Mouse (Mus musculus) heart, postnatal 0 days (tissue): ENCODE results near the gene Map4k4. TPM values are rescaled to one million over a fixed set of nuclear protein-coding genes. Genes with fewer than 3 reads are reported as not detected.

Experiments used
- ATAC-seq: fragments of 200-750 bp; cut with Nextera tagmentation; 2 replicates; pipeline ENCODE4 v1.8.0; 2017; ENCODE audit warnings: low read depth, moderate number of reproducible peaks, moderate library complexity; ENCODE audit not compliant: insufficient read depth
- DNase-seq: peaks from one replicate; pipeline ENCODE4 v3.0.0-alpha.2; 2016; ENCODE audit warnings: low spot score
- H3K27ac ChIP-seq: fragments of 300-500 bp; sonication (generic); 2 replicates; pipeline ENCODE4 v1.5.1; 2014; ENCODE audit warnings: low read depth, mild to moderate bottlenecking
- H3K27me3 ChIP-seq: fragments of 300-500 bp; sonication (generic); 2 replicates; pipeline ENCODE4 v1.6.1; 2014; ENCODE audit warnings: low read length, mixed read lengths; ENCODE audit not compliant: control insufficient read depth, insufficient read depth
- H3K36me3 ChIP-seq: fragments of 300-500 bp; sonication (generic); replicated peaks from 2 replicates; pipeline ENCODE4 v1.6.1; 2014; ENCODE audit warnings: low read length, mixed read lengths; ENCODE audit not compliant: control insufficient read depth, insufficient read depth
- H3K4me1 ChIP-seq: fragments of 300-500 bp; sonication (generic); 2 replicates; pipeline ENCODE4 v1.6.1; 2014; ENCODE audit warnings: antibody characterized with exemption; ENCODE audit not compliant: control insufficient read depth, insufficient read depth
- H3K4me2 ChIP-seq: fragments of 300-500 bp; sonication (generic); 2 replicates; pipeline ENCODE4 v1.6.1; 2014; ENCODE audit warnings: low read depth, mild to moderate bottlenecking, low read length, moderate library complexity
- H3K4me3 ChIP-seq: fragments of 300-500 bp; sonication (generic); 2 replicates; pipeline ENCODE4 v1.5.1; 2014; ENCODE audit warnings: low read depth, low read length
- H3K9ac ChIP-seq: fragments of 300-500 bp; sonication (generic); replicated peaks from 2 replicates; pipeline ENCODE4 v1.6.1; 2014; ENCODE audit warnings: low read depth, low read length, mixed read lengths
- H3K9me3 ChIP-seq: fragments of 300-500 bp; sonication (generic); replicated peaks from 2 replicates; pipeline ENCODE4 v1.6.1; 2016; ENCODE audit warnings: low read length; ENCODE audit not compliant: control insufficient read depth
- CTCF ChIP-seq: IDR thresholded peaks from 2 replicates; pipeline ENCODE4 v1.5.1; 2016; ENCODE audit warnings: antibody characterized with exemption, control low read depth, low read depth
- EP300 ChIP-seq: IDR thresholded peaks from 2 replicates; pipeline ENCODE4 v1.6.1; 2016; ENCODE audit warnings: antibody characterized with exemption, low read depth
- WGBS: fragments of 180-500 bp; shearing (Covaris S2); extraction: QIAGEN DNeasy Blood & Tissue Kit; methylation state at CpG from one replicate; pipeline ENCODE4 v1.1.7; 2014; 5-methylcytosine and 5-hydroxymethylcytosine counted together
- polyA plus RNA-seq: library from polyadenylated mRNA; unstranded; fragments of >200 nt; fragmentation: Nextera tagmentation; extraction: Ambion mirVana; gene quantifications from 2 replicates; pipeline ENCODE4 v1.2.1, GENCODE M21; 2015
- total RNA-seq: library from RNA; depleted of rRNA; stranded (reverse); fragments of >200 nt; gene quantifications from 2 replicates; pipeline ENCODE4 v1.2.3, GENCODE M21; 2014; ENCODE audit warnings: low replicate concordance

Gene Map4k4
- total and polyA plus RNA-seq, 2 experiments from 2014 or later: 17.4 to 129 TPM

DNA sequence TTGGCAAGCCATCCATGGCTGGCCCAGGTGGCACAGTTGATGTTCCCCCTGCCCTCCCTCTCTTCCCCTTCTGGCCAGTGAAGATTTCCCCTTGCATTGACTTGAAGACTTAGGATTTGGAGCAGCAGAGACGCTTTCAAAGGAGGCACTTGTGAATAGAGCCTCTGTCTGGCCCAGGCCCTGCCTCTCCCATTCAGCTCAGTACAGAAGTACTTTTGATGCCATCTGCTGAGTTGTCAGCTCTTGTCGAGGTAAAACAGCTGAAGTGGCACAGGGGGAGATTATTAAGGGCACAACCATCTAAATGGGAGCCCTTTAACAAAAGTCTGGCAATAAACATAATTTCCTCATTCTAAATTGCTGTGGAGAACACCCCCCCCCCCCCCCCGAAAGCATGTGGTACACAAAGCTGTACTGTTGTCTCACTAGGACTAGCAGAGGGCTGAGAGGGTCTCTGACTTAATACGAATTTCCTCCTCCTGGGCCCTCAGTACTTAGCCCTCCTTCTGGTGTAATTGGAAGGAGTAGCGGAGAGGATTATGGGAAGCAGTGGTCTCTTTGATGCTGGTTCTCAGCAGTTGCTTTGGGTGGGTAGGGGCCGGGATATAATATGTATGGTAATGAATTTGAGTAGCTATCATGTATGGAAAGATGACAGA is 47.1 kb downstream of the Map4k4 start:
- DNase-seq (no peak), ATAC-seq (no peak)
- WGBS: 67% methylated on average over 6 of the region's 6 CpGs
- Histone ChIP-seq H3K27ac (no peak overlapping the region), H3K4me3 (no peak overlapping the region), H3K9ac (no peak overlapping the region), H3K36me3 (no peaks in the 10 kb centered on the region), H3K27me3 (no peaks in the 10 kb centered on the region), H3K9me3 (no peaks in the 10 kb centered on the region), H3K4me1 (peaks cover 87% of the 10 kb centered on the region), H3K4me2 (no peak overlapping the region)
- no peak for TF ChIP-seq EP300
- no peak for TF ChIP-seq CTCF

DNA sequence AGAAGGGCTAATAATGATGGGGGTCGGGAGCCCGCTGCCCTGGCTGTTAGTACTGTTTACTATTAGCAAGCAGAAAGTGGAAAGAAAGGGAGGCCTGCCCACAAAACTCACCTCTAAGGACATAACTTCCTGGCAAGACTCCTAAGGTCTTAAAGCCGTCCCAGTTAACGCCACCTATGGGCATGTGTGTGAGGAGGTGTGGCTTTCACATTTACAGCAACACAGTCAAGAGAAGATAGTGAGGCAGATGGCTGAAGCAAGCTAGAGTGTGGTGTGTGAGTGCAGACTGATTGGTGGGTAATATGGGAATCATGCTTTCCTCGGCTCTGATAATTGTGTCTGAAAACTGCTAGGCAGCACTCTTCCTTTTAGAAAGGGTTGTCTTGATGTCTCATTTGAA is 48.5 kb downstream of the Map4k4 start:
- no peak overlapping the region for H3K4me2 ChIP-seq
- WGBS: 26% methylated on average over 5 of the region's 5 CpGs
- no peaks in the 10 kb centered on the region for H3K27me3 ChIP-seq
- DNase-seq (no peak), ATAC-seq (0 out of 2 replicates have a peak, but pooled peaks have one; percentile 24)
- H3K4me1 ChIP-seq: peaks cover 82% of the 10 kb centered on the region
- H3K27ac ChIP-seq: peak overlapping the region; percentile 71; the same call in 1 of the 2 replicates
- H3K9me3 ChIP-seq: no peaks in the 10 kb centered on the region
- H3K9ac ChIP-seq: no peak overlapping the region
- TF ChIP-seq EP300 (no peak), CTCF (peak; percentile 16; the same call in 1 of the 2 replicates)
- H3K36me3 ChIP-seq: no peaks in the 10 kb centered on the region
- H3K4me3 ChIP-seq: no peak overlapping the region

DNA sequence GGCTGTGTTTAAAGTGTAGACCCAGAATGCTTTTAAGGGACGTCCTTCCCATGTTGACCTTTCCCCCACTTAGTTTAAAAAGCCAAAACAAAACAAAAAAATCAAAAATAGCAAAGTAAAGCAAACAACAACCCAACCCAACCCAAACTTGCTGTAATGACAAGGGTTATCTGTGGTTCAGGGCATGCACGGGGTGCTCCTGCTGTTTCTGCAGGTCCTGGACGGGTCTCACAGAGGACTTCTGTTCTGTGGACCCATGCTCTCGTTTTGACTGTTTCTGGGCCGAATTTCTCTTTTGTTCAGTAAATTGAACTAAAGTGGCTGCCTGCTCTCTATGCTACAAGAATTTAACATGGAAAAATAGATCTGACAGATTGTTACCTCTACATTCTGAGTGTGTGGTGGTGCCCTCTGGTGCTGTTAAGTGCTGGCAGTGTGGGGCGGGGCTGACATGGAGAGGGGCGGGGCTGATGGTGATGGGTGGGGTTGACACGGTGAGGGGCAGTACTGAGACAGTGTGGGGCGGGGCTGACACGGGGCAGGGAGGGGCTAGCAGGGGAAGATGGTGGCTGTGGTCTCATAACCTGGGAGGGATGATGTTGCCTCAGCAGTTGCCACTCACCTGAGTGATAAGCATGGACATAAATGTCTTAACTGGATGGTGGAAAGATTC is 49.2 kb downstream of the Map4k4 start:
- Histone ChIP-seq H3K9ac (no peak overlapping the region), H3K36me3 (no peaks in the 10 kb centered on the region), H3K27ac (peak overlapping the region; percentile 71), H3K9me3 (no peaks in the 10 kb centered on the region), H3K27me3 (no peaks in the 10 kb centered on the region), H3K4me2 (0 out of 2 replicates have a peak overlapping the region, but pooled peaks have one; percentile 7), H3K4me1 (peaks cover 75% of the 10 kb centered on the region), H3K4me3 (no peak overlapping the region)
- DNase-seq (no peak), ATAC-seq (peak; percentile 76)
- 25% methylated on average over 10 of the region's 10 CpGs for WGBS
- TF ChIP-seq CTCF (0 out of 2 replicates have a peak, but pooled peaks have one; percentile 15), EP300 (no peak)

DNA sequence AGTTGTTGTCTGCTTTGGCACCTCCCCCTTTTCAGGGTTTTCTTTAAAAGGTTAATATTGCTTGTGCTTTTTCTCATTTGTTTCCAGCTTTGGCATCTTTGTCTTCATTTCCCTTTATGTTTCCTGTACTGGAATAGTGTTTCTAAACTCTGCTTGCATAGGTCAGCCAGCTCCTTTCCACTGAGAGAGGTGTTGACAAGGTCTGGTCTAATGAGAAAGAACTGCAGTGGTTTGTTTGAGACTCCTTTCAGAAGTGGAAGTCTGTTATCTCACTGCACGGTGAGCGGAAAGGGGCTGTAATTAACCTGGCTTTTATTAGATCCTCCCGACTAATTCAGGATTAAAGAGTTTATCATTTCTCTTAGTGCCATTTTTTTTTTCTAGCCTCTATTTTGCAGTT is 49.9 kb downstream of the Map4k4 start:
- Histone ChIP-seq H3K27me3 (no peaks in the 10 kb centered on the region), H3K4me3 (no peak overlapping the region), H3K4me2 (0 out of 2 replicates have a peak overlapping the region, but pooled peaks have one; percentile 7), H3K9me3 (no peaks in the 10 kb centered on the region), H3K27ac (peak overlapping the region; percentile 65), H3K4me1 (peaks cover 69% of the 10 kb centered on the region), H3K36me3 (no peaks in the 10 kb centered on the region), H3K9ac (no peak overlapping the region)
- WGBS: 5% methylated on average over 3 of the region's 3 CpGs
- DNase-seq (peak; percentile 73), ATAC-seq (peak; percentile 65)
- TF ChIP-seq CTCF (no peak), EP300 (no peak)

DNA sequence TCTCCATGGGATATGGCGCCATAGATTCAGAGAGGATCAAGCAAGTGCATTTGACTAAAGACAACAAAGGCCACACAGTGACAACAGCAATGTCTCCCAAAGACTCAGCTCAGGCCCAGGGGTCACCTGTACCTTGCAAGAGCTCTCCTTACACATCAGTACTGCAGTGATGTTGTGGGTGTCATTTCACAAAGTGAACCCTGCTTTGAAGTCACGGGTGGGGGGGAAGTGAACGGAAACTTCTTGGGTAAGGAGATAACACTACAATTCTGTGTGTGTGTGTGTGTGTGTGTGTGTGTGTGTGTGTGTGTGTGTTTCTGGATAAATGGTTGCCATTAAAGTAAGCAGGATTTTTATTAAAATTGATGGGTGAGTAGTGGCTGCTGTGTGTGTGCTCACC is 53.9 kb downstream of the Map4k4 start:
- WGBS: 68% methylated on average over 3 of the region's 3 CpGs
- Histone ChIP-seq H3K4me2 (no peak overlapping the region), H3K4me3 (no peak overlapping the region), H3K36me3 (no peaks in the 10 kb centered on the region), H3K27me3 (no peaks in the 10 kb centered on the region), H3K9me3 (no peaks in the 10 kb centered on the region), H3K9ac (no peak overlapping the region), H3K4me1 (peaks cover 56% of the 10 kb centered on the region), H3K27ac (no peak overlapping the region)
- no peak for DNase-seq
- TF ChIP-seq EP300: no peak
- TF ChIP-seq CTCF: no peak
- ATAC-seq: no peak

DNA sequence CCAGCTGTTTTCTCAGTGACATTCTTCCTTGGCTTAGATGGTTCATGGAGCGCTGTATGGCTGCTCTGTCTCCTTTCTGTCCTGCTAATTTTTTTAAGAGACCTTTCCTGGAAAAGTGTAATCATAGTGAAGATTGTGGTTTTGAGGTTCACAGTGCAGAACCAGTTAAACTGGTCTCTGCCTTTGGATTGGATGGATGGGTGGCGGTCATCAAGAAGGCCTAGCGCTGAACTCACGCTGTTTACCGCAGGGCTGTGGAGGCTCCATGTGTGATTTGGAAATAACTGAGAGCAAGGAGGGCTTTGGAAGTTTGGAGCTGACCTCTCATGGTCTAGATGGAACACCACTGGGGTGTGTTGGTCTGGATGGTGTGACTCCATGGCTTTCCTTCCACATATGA is 56.0 kb downstream of the Map4k4 start:
- no peaks in the 10 kb centered on the region for H3K36me3 ChIP-seq
- no peak overlapping the region for H3K4me3 ChIP-seq
- 89% methylated on average over 5 of the region's 5 CpGs for whole genome bisulfite sequencing
- no peaks in the 10 kb centered on the region for H3K9me3 ChIP-seq
- no peaks in the 10 kb centered on the region for H3K27me3 ChIP-seq
- no peak overlapping the region for H3K27ac ChIP-seq
- TF ChIP-seq EP300 (no peak), CTCF (no peak)
- H3K9ac ChIP-seq: no peak overlapping the region
- no peak overlapping the region for H3K4me2 ChIP-seq
- no peak for DNase-seq
- ATAC-seq: no peak
- peaks cover 48% of the 10 kb centered on the region for H3K4me1 ChIP-seq
